Mouse (Mus musculus): ENCODE results near the gene Stard8.

GRCm38 (mm10) chrX:99021593-99021992 lies 18.5 kb downstream of the Stard8 start:
- TF ChIP-seq POLR2A (IDR thresholded peaks at IDR 0.05; ENCODE audit: borderline replicate concordance, control insufficient read depth, low read depth, low read length) = no peak
- no peak for TF ChIP-seq CTCF (IDR thresholded peaks at IDR 0.05; ENCODE audit: control insufficient read depth, insufficient read depth, low read length)

Data from bone marrow, adult 2 months (tissue).